Mouse (Mus musculus) neural tube, embryonic 13.5 days (tissue): ENCODE measurements around the gene Ddx51. TPM values are rescaled to one million over a fixed set of nuclear protein-coding genes. Genes with fewer than 3 reads are reported as not detected.
A peak's percentile ranks its signal among the peaks of the same experiment; 100 is the strongest.

ENCODE experiments used
- ATAC-seq: fragments of 200-750 bp; cut with Nextera tagmentation; 2 replicates; pipeline ENCODE4 v1.8.0; 2017; ENCODE audit warnings: low read depth, mild to moderate bottlenecking, moderate TSS enrichment, moderate library complexity
- H3K27ac ChIP-seq: fragments of 300-500 bp; sonication (generic); replicated peaks from 2 replicates; pipeline ENCODE4 v1.5.1; 2015; ENCODE audit warnings: moderate library complexity, mild to moderate bottlenecking, inconsistent platforms
- H3K27me3 ChIP-seq: fragments of 300-500 bp; sonication (generic); 2 replicates; pipeline ENCODE4 v1.6.1; 2015; ENCODE audit warnings: mild to moderate bottlenecking, inconsistent platforms
- H3K36me3 ChIP-seq: fragments of 300-500 bp; sonication (generic); 2 replicates; pipeline ENCODE4 v1.6.1; 2015; ENCODE audit warnings: mild to moderate bottlenecking, inconsistent platforms
- H3K4me1 ChIP-seq: fragments of 300-500 bp; sonication (generic); replicated peaks from 2 replicates; pipeline ENCODE4 v1.6.1; 2015; ENCODE audit warnings: inconsistent platforms
- H3K4me2 ChIP-seq: fragments of 300-500 bp; sonication (generic); 2 replicates; pipeline ENCODE4 v1.6.1; 2015; ENCODE audit warnings: inconsistent platforms, mild to moderate bottlenecking, moderate library complexity
- H3K4me3 ChIP-seq: fragments of 300-500 bp; sonication (generic); 2 replicates; pipeline ENCODE4 v1.5.1; 2015; ENCODE audit warnings: mild to moderate bottlenecking, inconsistent platforms
- H3K9ac ChIP-seq: fragments of 300-500 bp; sonication (generic); 2 replicates; pipeline ENCODE4 v1.6.1; 2015; ENCODE audit warnings: moderate library complexity, mild to moderate bottlenecking, inconsistent platforms
- H3K9me3 ChIP-seq: fragments of 300-500 bp; sonication (generic); 2 replicates; pipeline ENCODE4 v1.6.1; 2016; ENCODE audit warnings: inconsistent platforms
- WGBS: fragments of 180-500 bp; shearing (Covaris S2); methylation state at CpG from one replicate; pipeline ENCODE4 v1.1.7; 2015; 5-methylcytosine and 5-hydroxymethylcytosine counted together
- microRNA-seq: library from miRNA; unstranded; fragments of <30 nt; microRNA quantifications from one replicate; pipeline ENCODE4, GENCODE M21; 2016
- polyA plus RNA-seq: library from polyadenylated mRNA; unstranded; fragments of >200 nt; fragmentation: Nextera tagmentation; extraction: Ambion mirVana; gene quantifications from 2 replicates; pipeline ENCODE4 v1.2.1, GENCODE M21; 2015

Gene Ddx51
- polyA plus RNA-seq, 1 experiment from 2014 or later, result 16.7 TPM

- ATAC-seq, result no peak
- Histone ChIP-seq H3K27me3 (no peaks in the 10 kb centered on the region), H3K4me3 (no peak overlapping the region), H3K4me1 (no peaks in the 10 kb centered on the region), H3K36me3 (peaks cover 94% of the 10 kb centered on the region), H3K9me3 (no peaks in the 10 kb centered on the region), H3K4me2 (no peak overlapping the region), H3K27ac (no peak overlapping the region), H3K9ac (no peak overlapping the region)
- WGBS, result 58% methylated on average over 6 of the region's 6 CpGs
Observed at GRCm38 (mm10) chr5:110665486-110666121, 12.4 kb downstream of the Ddx51 start.

- Histone ChIP-seq H3K27ac (no peak overlapping the region), H3K4me2 (no peak overlapping the region), H3K4me3 (no peak overlapping the region), H3K9me3 (no peaks in the 10 kb centered on the region), H3K4me1 (no peaks in the 10 kb centered on the region), H3K9ac (no peak overlapping the region), H3K36me3 (peaks cover 95% of the 10 kb centered on the region), H3K27me3 (no peaks in the 10 kb centered on the region)
- 96% methylated on average over 6 of the region's 8 CpGs for WGBS
- no peak for ATAC-seq
Observed at GRCm38 (mm10) chr5:110682041-110682440, 28.8 kb downstream of the Ddx51 start.

GRCm38 (mm10) chr5:110698617-110699016 is 45.4 kb downstream of the Ddx51 start:
- Histone ChIP-seq H3K36me3 (peaks cover 95% of the 10 kb centered on the region), H3K27ac (no peak overlapping the region), H3K4me1 (no peaks in the 10 kb centered on the region), H3K27me3 (no peaks in the 10 kb centered on the region), H3K4me2 (no peak overlapping the region), H3K9me3 (no peaks in the 10 kb centered on the region), H3K9ac (no peak overlapping the region), H3K4me3 (no peak overlapping the region)
- ATAC-seq, result no peak
- 85% methylated on average over 4 of the region's 4 CpGs for whole genome bisulfite sequencing

DNA sequence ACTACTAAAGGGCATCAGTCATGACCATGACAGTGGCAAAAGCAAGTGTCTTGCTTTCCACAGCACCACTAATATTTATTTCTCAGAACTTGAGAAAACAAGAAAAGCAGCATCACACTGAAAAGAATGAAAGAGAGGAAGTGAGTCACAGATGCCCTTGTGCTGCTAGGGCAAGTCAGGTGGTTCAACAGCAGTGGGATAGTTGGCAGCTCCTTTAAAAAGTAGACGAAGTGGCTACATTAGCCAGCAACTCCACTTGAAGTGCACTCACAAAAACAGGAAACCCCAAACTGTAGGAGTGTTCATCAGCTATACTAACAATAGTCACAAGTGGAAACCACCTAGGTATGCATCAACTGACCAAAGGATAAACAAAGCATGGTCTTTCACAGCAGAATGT is 50.8 kb downstream of the Ddx51 start:
- H3K27ac ChIP-seq, result no peak overlapping the region
- H3K4me2 ChIP-seq, result no peak overlapping the region
- 77% methylated on average over 1 of the region's 1 CpGs for WGBS
- no peaks in the 10 kb centered on the region for H3K27me3 ChIP-seq
- H3K4me3 ChIP-seq, result no peak overlapping the region
- ATAC-seq, result no peak
- peaks cover 97% of the 10 kb centered on the region for H3K36me3 ChIP-seq
- H3K9ac ChIP-seq, result no peak overlapping the region
- H3K4me1 ChIP-seq, result no peaks in the 10 kb centered on the region
- H3K9me3 ChIP-seq, result no peaks in the 10 kb centered on the region

GRCm38 (mm10) chr5:110709256-110709655 is 56.0 kb downstream of the Ddx51 start:
- no peak for ATAC-seq
- WGBS, result 90% methylated on average over 4 of the region's 4 CpGs
- H3K36me3 ChIP-seq, result peaks cover 74% of the 10 kb centered on the region

More at GRCm38 (mm10) chr5:110709256-110709655, 56.0 kb downstream of the Ddx51 start:
- H3K27me3 ChIP-seq, result no peaks in the 10 kb centered on the region
- no peak overlapping the region for H3K4me3 ChIP-seq
- no peak overlapping the region for H3K4me2 ChIP-seq
- H3K9ac ChIP-seq, result no peak overlapping the region
- H3K27ac ChIP-seq, result no peak overlapping the region
- H3K9me3 ChIP-seq, result no peaks in the 10 kb centered on the region
- H3K4me1 ChIP-seq, result no peaks in the 10 kb centered on the region

Small RNAs within 50 kb of the gene (microRNA-seq; reads per million reads assigned to microRNA genes)
- 2.2 reads per million, percentile 8 among the genes with 10 or more reads in this experiment for gene Mir7026

Other genes with a start within 250 kb of the Ddx51 start
- gene Fbrsl1, start 204.9 kb upstream of the Ddx51 start, polyA plus RNA-seq, result 25.5 and 29.0 TPM in 2 replicates
- gene Galnt9, start 109.1 kb upstream of the Ddx51 start, polyA plus RNA-seq, result 15.9 and 17.8 TPM in 2 replicates
- gene Noc4l, start within 50 bp of the Ddx51 start, polyA plus RNA-seq, result 38.4 and 47.3 TPM in 2 replicates
- gene Ep400, start 117.3 kb downstream of the Ddx51 start, polyA plus RNA-seq, result 48.4 and 53.0 TPM in 2 replicates
- gene Pus1, start 127.2 kb downstream of the Ddx51 start, polyA plus RNA-seq, result 19.4 and 21.0 TPM in 2 replicates
- 30.3 and 33.1 TPM in 2 replicates for gene Ulk1, start 156.6 kb downstream of the Ddx51 start, polyA plus RNA-seq
- gene Hscb, start 186.3 kb downstream of the Ddx51 start, polyA plus RNA-seq, result 11.0 and 16.5 TPM in 2 replicates
- gene Chek2, start 186.5 kb downstream of the Ddx51 start, polyA plus RNA-seq, result 5.4 and 7.2 TPM in 2 replicates
- 18.7 and 22.1 TPM in 2 replicates for gene Ttc28, start 226.4 kb downstream of the Ddx51 start, polyA plus RNA-seq